Mouse (Mus musculus) liver, embryonic 14.5 days (tissue): ENCODE measurements around the gene Cntn5. TPM values are rescaled to one million over a fixed set of nuclear protein-coding genes. Genes with fewer than 3 reads are reported as not detected.

Experiments
- ATAC-seq: fragments of 200-750 bp; cut with Nextera tagmentation; 2 replicates; pipeline ENCODE4 v1.8.0; 2017; ENCODE audit warnings: moderate number of reproducible peaks, mild to moderate bottlenecking, moderate library complexity; ENCODE audit not compliant: insufficient read depth
- DNase-seq, 3 experiments: peaks; one replicate each; pipeline ENCODE4 v3.0.0-alpha.2; 2012 to 2013; ENCODE audit warnings: low read depth in 3 of 3, low spot score in 3 of 3
- H3K27ac ChIP-seq: fragments of 300-500 bp; sonication (generic); 2 replicates; pipeline ENCODE4 v1.5.1; 2014; ENCODE audit warnings: moderate library complexity, mild to moderate bottlenecking, control low read depth, inconsistent platforms
- H3K27me3 ChIP-seq: fragments of 300-500 bp; sonication (generic); 2 replicates; pipeline ENCODE4 v1.6.1; 2014; ENCODE audit warnings: mild to moderate bottlenecking, low read length, moderate library complexity; ENCODE audit not compliant: control insufficient read depth, insufficient read depth
- H3K36me3 ChIP-seq: fragments of 300-500 bp; sonication (generic); replicated peaks from 2 replicates; pipeline ENCODE4 v1.6.1; 2014; ENCODE audit warnings: low read depth; ENCODE audit not compliant: control insufficient read depth, insufficient read depth
- H3K4me1 ChIP-seq, 2 experiments: fragments of 200-500 bp in 1 of 2; fragments of 300-500 bp in 1 of 2; sonication (generic) in 1 of 2; replicated peaks; 2 replicates each; pipeline ENCODE4 v1.6.1; 2012 to 2014; ENCODE audit warnings: antibody characterized with exemption in 1 of 2, inconsistent platforms in 1 of 2, low read length in 1 of 2; ENCODE audit not compliant: control insufficient read depth in 2 of 2, insufficient read depth in 2 of 2
- H3K4me2 ChIP-seq: fragments of 300-500 bp; sonication (generic); 2 replicates; pipeline ENCODE4 v1.6.1; 2014; ENCODE audit warnings: low read depth, mild to moderate bottlenecking, control low read depth, moderate library complexity
- H3K4me3 ChIP-seq, 2 experiments: fragments of 200-500 bp in 1 of 2; fragments of 300-500 bp in 1 of 2; sonication (generic) in 1 of 2; 2 replicates each; pipeline ENCODE4 v1.5.1; 2012 to 2014; ENCODE audit warnings: low read depth in 2 of 2, low read length in 2 of 2, mild to moderate bottlenecking in 2 of 2, control low read depth in 1 of 2, inconsistent platforms in 1 of 2, moderate library complexity in 1 of 2; ENCODE audit not compliant: insufficient read depth in 1 of 2
- H3K9ac ChIP-seq: fragments of 300-500 bp; sonication (generic); replicated peaks from 2 replicates; pipeline ENCODE4 v1.6.1; 2014; ENCODE audit warnings: mild to moderate bottlenecking, control low read depth, moderate library complexity
- H3K9me3 ChIP-seq: fragments of 300-500 bp; sonication (generic); 2 replicates; pipeline ENCODE4 v1.6.1; 2016; ENCODE audit warnings: low read length, mixed read lengths; ENCODE audit not compliant: control insufficient read depth
- CTCF ChIP-seq: IDR thresholded peaks from 2 replicates; pipeline ENCODE4 v1.5.1; 2016; ENCODE audit warnings: antibody characterized with exemption, low read depth, control low read depth
- EP300 ChIP-seq: IDR thresholded peaks from 2 replicates; pipeline ENCODE4 v1.6.1; 2016; ENCODE audit warnings: antibody characterized with exemption, low read depth
- WGBS: fragments of 180-500 bp; shearing (Covaris S2); extraction: QIAGEN DNeasy Blood & Tissue Kit; methylation state at CpG from one replicate; pipeline ENCODE4 v1.1.7; 2014; ENCODE audit not compliant: insufficient replicate concordance; 5-methylcytosine and 5-hydroxymethylcytosine counted together
- polyA plus RNA-seq, 2 experiments: library from polyadenylated mRNA; depleted of rRNA in 1 of 2; stranded (reverse) in 1 of 2; unstranded in 1 of 2; fragments of >200 nt; fragmentation: Nextera tagmentation in 1 of 2; extraction: Ambion mirVana in 1 of 2; gene quantifications; 2 replicates each; pipeline versions ENCODE4 v1.2.1 to v1.2.3; 2012 to 2014

Cntn5 gene
- polyA plus RNA-seq, 2 experiments, result not detected

DNA sequence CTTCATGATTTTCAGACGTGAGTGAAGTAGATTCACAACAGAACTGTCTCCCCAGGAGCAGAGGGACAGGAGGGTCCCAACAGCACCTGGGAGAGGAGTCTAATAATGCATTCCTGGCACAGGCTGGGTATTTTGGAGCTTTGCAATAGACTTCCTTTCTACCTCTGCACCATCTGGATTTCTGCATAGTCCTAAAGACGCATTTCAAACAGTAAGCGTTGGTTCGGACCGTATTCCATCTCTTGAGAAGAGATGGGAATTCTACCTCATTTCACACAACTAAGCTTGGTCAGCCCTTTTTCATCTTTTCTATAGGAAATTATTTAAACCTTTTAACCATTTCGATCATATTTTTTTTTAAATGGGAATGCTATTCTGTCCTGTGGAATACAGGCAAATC, 635.7 kb downstream of the Cntn5 start:
- 59% methylated on average over 6 of the region's 6 CpGs for WGBS
- ATAC-seq (no peak), DNase-seq (no peak)
- no peaks in the 10 kb centered on the region for H3K9me3 ChIP-seq
- H3K4me1 ChIP-seq, result no peaks in the 10 kb centered on the region
- no peak overlapping the region for H3K4me2 ChIP-seq
- no peaks in the 10 kb centered on the region for H3K27me3 ChIP-seq
- no peak for TF ChIP-seq CTCF
- TF ChIP-seq EP300, result no peak
- H3K4me3 ChIP-seq, result no peak overlapping the region
- no peaks in the 10 kb centered on the region for H3K36me3 ChIP-seq
- no peak overlapping the region for H3K9ac ChIP-seq
- no peak overlapping the region for H3K27ac ChIP-seq

DNA sequence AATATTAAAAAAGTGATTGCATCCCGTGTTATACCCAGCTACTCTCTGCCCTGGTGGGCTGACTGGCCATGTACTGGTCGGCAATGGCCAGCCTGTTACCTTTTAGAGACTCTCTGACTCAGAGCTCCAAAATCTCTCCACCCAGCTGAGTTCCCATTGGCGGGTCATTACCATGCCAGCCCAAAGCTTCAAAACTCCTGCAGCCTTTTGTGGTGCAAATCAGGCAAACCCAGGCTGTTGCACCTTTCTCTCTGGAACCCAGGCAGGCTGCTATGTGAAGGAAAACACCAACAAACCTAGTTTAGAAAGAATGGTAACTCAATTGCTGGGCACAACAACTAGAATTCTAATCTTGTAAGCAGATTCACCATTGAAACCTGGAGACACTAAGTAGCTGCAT, 639.0 kb downstream of the Cntn5 start:
- H3K4me2 ChIP-seq, result no peak overlapping the region
- DNase-seq (no peak), ATAC-seq (no peak)
- H3K27me3 ChIP-seq, result no peaks in the 10 kb centered on the region
- no peaks in the 10 kb centered on the region for H3K4me1 ChIP-seq
- H3K27ac ChIP-seq, result no peak overlapping the region
- no peaks in the 10 kb centered on the region for H3K36me3 ChIP-seq
- H3K9me3 ChIP-seq, result no peaks in the 10 kb centered on the region
- WGBS, result 26% methylated on average over 3 of the region's 3 CpGs
- H3K4me3 ChIP-seq, result no peak overlapping the region
- TF ChIP-seq CTCF (no peak), EP300 (no peak)
- no peak overlapping the region for H3K9ac ChIP-seq

DNA sequence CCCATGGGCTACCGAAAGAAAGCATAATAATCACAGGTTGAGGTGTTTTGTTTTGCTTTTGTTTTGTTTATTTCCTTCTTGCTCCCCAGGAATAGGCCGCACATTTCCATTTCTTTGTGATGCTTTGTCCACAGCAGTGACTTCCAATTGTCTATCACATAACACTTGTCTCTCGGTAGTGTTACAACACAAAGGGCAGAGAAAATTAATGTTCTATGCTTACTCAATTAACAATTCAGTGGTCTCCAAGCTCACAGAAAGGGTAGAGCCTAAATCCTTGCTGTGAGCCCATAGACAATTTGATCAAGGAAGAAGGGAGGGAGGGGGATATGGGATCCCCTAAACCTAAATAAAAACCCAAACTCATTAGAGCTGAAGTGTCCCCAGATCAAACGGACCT, 671.2 kb downstream of the Cntn5 start:
- Histone ChIP-seq H3K4me2 (no peak overlapping the region), H3K9me3 (no peaks in the 10 kb centered on the region), H3K27ac (no peak overlapping the region), H3K9ac (no peak overlapping the region), H3K4me3 (no peak overlapping the region), H3K4me1 (no peaks in the 10 kb centered on the region), H3K36me3 (no peaks in the 10 kb centered on the region), H3K27me3 (no peaks in the 10 kb centered on the region)
- TF ChIP-seq CTCF (no peak), EP300 (no peak)
- no peak for DNase-seq
- ATAC-seq, result no peak
- 58% methylated on average over 4 of the region's 4 CpGs for WGBS

DNA sequence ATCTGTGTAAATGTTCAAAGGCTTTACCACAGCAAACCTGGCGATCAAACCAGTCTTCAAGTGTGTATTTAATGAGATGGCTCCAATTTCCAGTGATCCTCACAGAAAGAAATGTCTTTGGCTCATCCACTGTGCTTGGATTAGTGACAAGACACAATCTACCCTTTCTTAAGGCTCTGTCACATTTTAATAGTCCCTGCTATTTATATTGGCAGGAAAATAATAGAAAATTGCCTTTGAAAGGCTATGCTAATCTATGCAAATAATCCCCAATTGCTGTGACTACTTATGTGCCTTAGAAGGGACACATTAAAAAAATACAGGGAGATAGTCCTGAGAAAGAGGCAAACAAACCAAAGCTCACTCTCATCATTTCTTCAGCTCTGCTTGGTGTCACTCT, 672.5 kb downstream of the Cntn5 start:
- ATAC-seq (no peak), DNase-seq (no peak)
- no peaks in the 10 kb centered on the region for H3K4me1 ChIP-seq
- TF ChIP-seq EP300 (no peak), CTCF (no peak)
- no peak overlapping the region for H3K27ac ChIP-seq
- no peaks in the 10 kb centered on the region for H3K36me3 ChIP-seq
- H3K4me2 ChIP-seq, result no peak overlapping the region
- H3K9me3 ChIP-seq, result no peaks in the 10 kb centered on the region
- H3K4me3 ChIP-seq, result no peak overlapping the region
- WGBS, result 32% methylated on average over 1 of the region's 1 CpGs
- H3K9ac ChIP-seq, result no peak overlapping the region
- no peaks in the 10 kb centered on the region for H3K27me3 ChIP-seq

DNA sequence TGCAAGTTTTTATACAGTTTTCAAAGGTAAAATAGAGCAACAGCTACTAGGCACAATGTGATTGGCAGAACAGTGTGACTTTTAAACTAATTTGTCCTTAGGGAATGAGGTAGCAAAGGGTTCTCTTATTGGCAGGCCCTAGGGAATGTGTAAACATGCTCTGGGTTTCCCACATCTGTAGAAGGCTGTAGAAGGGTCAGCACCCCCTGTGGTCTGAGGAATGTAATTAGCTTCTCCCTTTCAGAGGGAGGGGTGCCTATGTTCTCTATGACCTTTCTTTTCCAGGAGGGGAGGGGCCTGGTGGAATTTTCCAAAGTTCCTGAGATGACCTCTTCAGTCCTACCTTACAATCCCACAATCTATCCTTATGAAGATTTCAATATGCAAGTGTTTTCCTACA, 673.6 kb downstream of the Cntn5 start:
- H3K27me3 ChIP-seq, result no peaks in the 10 kb centered on the region
- H3K4me3 ChIP-seq, result no peak overlapping the region
- H3K36me3 ChIP-seq, result no peaks in the 10 kb centered on the region
- H3K9me3 ChIP-seq, result no peaks in the 10 kb centered on the region
- no peak overlapping the region for H3K9ac ChIP-seq
- no peak overlapping the region for H3K4me2 ChIP-seq
- DNase-seq (no peak), ATAC-seq (no peak)
- no peaks in the 10 kb centered on the region for H3K4me1 ChIP-seq
- no peak for TF ChIP-seq CTCF
- TF ChIP-seq EP300, result no peak
- H3K27ac ChIP-seq, result no peak overlapping the region

DNA sequence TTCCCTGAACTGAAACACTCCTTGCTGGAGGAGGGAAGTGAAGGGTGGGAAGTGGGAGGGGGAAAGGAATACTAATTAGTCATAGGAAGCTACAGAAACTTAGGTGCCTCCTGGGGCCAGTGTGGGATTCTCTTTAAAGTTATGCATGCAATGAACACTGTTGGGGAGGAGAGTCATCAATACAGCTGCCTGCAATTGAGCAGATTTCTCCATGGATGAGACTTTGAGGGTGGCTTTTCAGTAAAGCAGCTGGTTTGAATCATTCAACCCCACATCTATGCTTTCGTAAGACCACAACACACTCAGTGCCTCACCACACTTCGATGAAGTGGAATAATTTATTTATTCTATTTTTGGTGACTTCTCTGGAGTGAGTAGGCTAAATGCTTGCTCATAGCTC, 674.9 kb downstream of the Cntn5 start:
- Histone ChIP-seq H3K27me3 (no peaks in the 10 kb centered on the region), H3K4me1 (no peaks in the 10 kb centered on the region), H3K4me2 (no peak overlapping the region), H3K9me3 (no peaks in the 10 kb centered on the region), H3K36me3 (no peaks in the 10 kb centered on the region), H3K4me3 (no peak overlapping the region), H3K9ac (no peak overlapping the region), H3K27ac (no peak overlapping the region)
- 44% methylated on average over 2 of the region's 2 CpGs for WGBS
- no peak for TF ChIP-seq CTCF
- no peak for TF ChIP-seq EP300
- DNase-seq (no peak), ATAC-seq (no peak)
